Mouse (Mus musculus) embryonic facial prominence, embryonic 10.5 days (tissue): ENCODE results near the gene Amhr2. TPM values are rescaled to one million over a fixed set of nuclear protein-coding genes. Genes with fewer than 3 reads are reported as not detected.

Experiments used
- DNase-seq: peaks from one replicate; pipeline ENCODE4 v3.0.0-alpha.2; 2017; ENCODE audit warnings: low spot score
- H3K27ac ChIP-seq: fragments of 300-500 bp; sonication (generic); replicated peaks from 2 replicates; pipeline ENCODE4 v1.5.1; 2016; ENCODE audit warnings: mild to moderate bottlenecking
- H3K27me3 ChIP-seq: fragments of 300-500 bp; sonication (generic); replicated peaks from 2 replicates; pipeline ENCODE4 v1.6.1; 2016; ENCODE audit warnings: low read depth, mild to moderate bottlenecking; ENCODE audit not compliant: poor library complexity, severe bottlenecking
- H3K36me3 ChIP-seq: fragments of 300-500 bp; sonication (generic); replicated peaks from 2 replicates; pipeline ENCODE4 v1.6.1; 2016; ENCODE audit warnings: mild to moderate bottlenecking, moderate library complexity
- H3K4me1 ChIP-seq: fragments of 300-500 bp; sonication (generic); 2 replicates; pipeline ENCODE4 v1.6.1; 2016
- H3K4me3 ChIP-seq: fragments of 300-500 bp; sonication (generic); 2 replicates; pipeline ENCODE4 v1.5.1; 2016; ENCODE audit warnings: mild to moderate bottlenecking, moderate library complexity
- H3K9me3 ChIP-seq: fragments of 300-500 bp; sonication (generic); 2 replicates; pipeline ENCODE4 v1.6.1; 2016; ENCODE audit warnings: mild to moderate bottlenecking
- WGBS: fragments of 180-500 bp; shearing (Covaris S2); methylation state at CpG from one replicate; pipeline ENCODE4 v1.1.7; 2016; 5-methylcytosine and 5-hydroxymethylcytosine counted together
- polyA plus RNA-seq: library from polyadenylated mRNA; unstranded; fragments of >200 nt; fragmentation: Nextera tagmentation; extraction: Ambion mirVana; gene quantifications from 2 replicates; pipeline ENCODE4 v1.2.1, GENCODE M21; 2016

Amhr2 gene
- polyA plus RNA-seq, 1 experiment from 2014 or later: 0.20 TPM

DNA sequence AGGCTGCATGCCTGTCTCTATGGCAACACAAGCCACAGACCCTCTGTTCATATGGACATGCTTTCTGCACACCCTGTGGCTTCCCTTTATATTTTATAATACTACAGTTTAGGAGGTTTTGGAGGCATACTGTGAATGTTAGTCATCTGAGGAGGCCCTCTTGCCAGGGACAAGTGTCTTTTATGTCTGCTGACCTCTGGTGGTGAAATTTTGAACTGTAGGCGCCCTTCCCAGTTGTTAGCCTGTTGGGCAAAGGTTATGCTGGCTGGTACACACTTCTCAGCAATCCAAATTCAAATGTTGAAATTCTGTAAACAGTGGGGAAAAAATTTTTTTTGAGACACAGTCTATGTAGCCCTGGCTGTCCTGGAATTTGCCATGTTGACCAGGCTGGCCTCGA lies 2.7 kb upstream of the Amhr2 start:
- H3K27me3 ChIP-seq: no peaks in the 10 kb centered on the region
- H3K27ac ChIP-seq: no peak overlapping the region
- no peaks in the 10 kb centered on the region for H3K9me3 ChIP-seq
- 50% methylated on average over 2 of the region's 2 CpGs for WGBS
- no peak overlapping the region for H3K4me3 ChIP-seq
- peak; percentile 79 for DNase-seq
- peaks cover 4% of the 10 kb centered on the region for H3K4me1 ChIP-seq
- 0 out of 2 replicates have a peak, but pooled peaks cover 9% of the 10 kb centered on the region for H3K36me3 ChIP-seq

- H3K9me3 ChIP-seq: no peaks in the 10 kb centered on the region
- H3K27me3 ChIP-seq: no peaks in the 10 kb centered on the region
- H3K27ac ChIP-seq: 0 out of 2 replicates have a peak overlapping the region, but pooled peaks have one; percentile 10
- DNase-seq: no peak
- 57% methylated on average over 5 of the region's 6 CpGs for WGBS
- H3K4me3 ChIP-seq: no peak overlapping the region
- H3K4me1 ChIP-seq: peaks cover 9% of the 10 kb centered on the region
- no peaks in the 10 kb centered on the region for H3K36me3 ChIP-seq
Observed at GRCm38 (mm10) chr15:102446448-102446847, 1.3 kb downstream of the Amhr2 start.

DNA sequence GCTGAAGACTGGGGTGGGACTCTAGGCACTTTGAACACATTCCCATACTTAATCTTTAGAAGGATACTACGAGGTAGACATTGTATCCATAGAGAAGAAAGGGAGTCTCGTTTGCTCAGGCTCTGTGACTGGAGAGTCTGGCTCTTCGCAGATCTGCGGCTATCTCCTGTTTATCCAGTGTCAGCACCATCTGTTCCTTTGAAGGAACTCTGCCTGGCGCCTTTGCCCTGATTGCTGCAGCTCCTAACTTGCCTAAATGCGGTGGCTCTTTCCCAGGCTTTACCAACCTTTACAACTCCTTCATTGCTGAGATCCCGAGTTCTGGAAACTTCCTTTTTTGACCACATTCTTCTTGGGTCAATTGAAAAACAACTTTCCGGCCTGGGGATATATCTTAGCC lies 4.2 kb downstream of the Amhr2 start:
- H3K27ac ChIP-seq: no peak overlapping the region
- H3K4me1 ChIP-seq: peaks cover 9% of the 10 kb centered on the region
- no peak overlapping the region for H3K4me3 ChIP-seq
- DNase-seq: no peak
- H3K9me3 ChIP-seq: no peaks in the 10 kb centered on the region
- H3K27me3 ChIP-seq: no peaks in the 10 kb centered on the region
- WGBS: 70% methylated on average over 8 of the region's 8 CpGs
- H3K36me3 ChIP-seq: no peaks in the 10 kb centered on the region

DNA sequence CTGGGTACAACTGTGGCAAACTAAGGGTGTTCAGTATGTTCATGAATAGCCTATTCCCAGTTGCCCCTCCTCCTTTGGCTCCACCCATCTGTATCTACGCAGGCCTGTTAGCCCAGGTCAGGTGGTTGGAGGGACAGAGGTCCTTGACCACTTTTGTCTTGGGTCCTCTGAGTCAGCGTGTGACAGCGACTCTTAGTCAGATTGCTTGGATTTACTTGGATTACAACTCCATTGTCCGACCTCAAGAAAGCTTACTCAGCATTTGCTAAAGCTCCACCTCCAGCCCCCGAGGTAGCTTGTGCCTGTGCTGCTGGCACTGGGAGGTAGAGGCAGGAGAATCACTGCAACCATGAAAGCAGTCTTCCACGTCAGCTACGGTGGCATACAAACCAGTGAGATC lies 5.8 kb downstream of the Amhr2 start:
- H3K4me3 ChIP-seq: peak overlapping the region; percentile 18; the same call in 1 of the 2 replicates
- H3K27me3 ChIP-seq: no peaks in the 10 kb centered on the region
- H3K27ac ChIP-seq: no peak overlapping the region
- no peaks in the 10 kb centered on the region for H3K9me3 ChIP-seq
- no peak for DNase-seq
- 31% methylated on average over 7 of the region's 7 CpGs for WGBS
- H3K36me3 ChIP-seq: no peaks in the 10 kb centered on the region
- H3K4me1 ChIP-seq: peaks cover 9% of the 10 kb centered on the region

DNA sequence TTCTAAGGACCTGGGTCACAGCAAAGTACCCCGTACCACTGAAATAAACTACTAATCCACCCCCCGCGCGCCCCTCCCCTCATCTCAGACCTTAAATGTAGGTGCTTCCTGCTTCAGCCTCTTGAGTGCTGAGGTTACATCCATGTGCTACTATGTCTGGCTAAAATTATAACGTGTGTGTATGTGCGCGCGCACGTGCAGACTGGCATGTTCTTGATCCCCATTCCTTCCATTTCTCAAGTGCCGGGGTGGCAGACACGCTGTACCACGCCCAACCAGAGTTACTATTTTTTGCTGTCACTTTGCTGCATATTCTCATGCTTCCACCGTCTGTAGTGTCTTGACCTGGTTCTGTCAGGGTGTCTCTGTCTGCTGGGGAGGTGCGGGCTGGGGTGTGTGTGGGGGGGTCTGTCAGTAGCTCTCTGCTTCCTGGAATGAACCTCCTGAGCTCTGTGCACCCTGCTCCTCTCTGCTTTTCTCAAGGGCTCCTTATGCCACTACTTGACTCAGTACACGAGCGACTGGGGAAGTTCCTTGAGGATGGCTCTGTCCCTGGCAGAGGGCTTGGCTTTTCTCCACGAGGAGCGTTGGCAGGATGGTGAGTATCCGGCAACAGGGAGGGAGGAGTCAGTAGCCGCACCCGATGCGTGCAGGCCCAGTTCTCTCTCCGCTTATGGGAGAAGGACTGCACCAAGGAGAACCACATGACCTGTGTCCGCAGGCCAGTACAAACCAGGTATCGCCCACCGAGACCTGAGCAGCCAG lies 6.7 kb downstream of the Amhr2 start:
- Histone ChIP-seq H3K9me3 (no peaks in the 10 kb centered on the region), H3K27ac (no peak overlapping the region), H3K4me1 (0 out of 2 replicates have a peak, but pooled peaks cover 5% of the 10 kb centered on the region), H3K27me3 (no peaks in the 10 kb centered on the region), H3K4me3 (no peak overlapping the region), H3K36me3 (no peaks in the 10 kb centered on the region)
- DNase-seq: no peak
- 83% methylated on average over 26 of the region's 26 CpGs for WGBS

DNA sequence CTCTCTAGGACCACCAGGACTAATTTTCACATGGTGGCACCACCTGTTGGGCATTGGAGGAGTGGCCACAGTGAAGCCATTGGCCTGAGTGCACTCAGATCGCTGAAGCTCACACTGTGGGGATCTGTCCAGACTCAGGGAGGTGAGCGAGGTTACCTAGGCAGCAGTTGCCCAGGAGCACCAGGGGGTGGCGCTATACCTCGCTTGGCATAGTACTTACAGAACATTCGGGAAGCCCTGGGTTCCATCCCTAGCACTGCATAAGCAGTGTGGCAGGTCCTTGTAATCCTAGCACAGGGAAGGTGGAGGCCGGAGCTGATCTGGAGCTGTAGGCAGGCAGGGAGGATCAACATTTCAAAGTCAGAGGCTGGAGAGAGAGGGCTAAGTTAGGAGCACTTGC lies 10.8 kb downstream of the Amhr2 start:
- Histone ChIP-seq H3K4me1 (peaks cover 21% of the 10 kb centered on the region), H3K9me3 (no peaks in the 10 kb centered on the region), H3K27ac (no peak overlapping the region), H3K27me3 (no peaks in the 10 kb centered on the region), H3K4me3 (no peak overlapping the region), H3K36me3 (no peaks in the 10 kb centered on the region)
- no peak for DNase-seq
- 34% methylated on average over 6 of the region's 6 CpGs for WGBS

DNA sequence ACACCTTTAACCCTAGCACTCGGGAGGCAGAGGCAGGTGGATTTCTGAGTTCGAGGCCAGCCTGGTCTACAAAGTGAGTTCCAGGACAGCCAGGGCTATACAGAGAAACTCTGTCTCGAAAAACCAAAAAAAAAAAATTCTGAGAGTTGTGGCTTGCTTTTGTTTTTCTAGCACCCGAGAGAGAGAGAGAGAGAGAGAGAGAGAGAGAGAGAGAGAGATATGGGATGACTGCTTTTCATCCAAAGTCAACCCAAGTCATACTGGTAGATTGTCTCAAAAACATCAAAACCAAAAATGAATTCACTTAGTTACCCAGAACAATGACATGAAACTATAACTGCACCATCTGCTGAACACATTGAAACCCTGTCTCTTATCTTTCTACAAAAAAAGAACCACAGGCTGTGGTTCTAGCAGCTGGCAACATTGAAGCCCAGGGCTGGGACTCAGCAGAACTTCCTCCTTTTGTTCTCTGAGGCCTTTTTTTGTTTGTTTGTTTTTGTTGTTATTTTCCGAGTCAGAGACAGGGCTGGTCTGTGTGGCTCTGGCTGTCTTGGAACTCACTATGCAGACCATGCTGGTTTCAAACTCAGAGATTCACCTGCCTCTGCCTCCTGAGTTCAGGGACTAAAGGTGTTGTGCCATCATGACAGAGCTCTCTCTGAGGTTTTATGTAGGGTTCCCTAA lies 13.0 kb downstream of the Amhr2 start:
- Histone ChIP-seq H3K9me3 (no peaks in the 10 kb centered on the region), H3K27ac (peak overlapping the region; percentile 0; the same call in 1 of the 2 replicates), H3K36me3 (peaks cover 6% of the 10 kb centered on the region), H3K27me3 (no peaks in the 10 kb centered on the region), H3K4me1 (peaks cover 19% of the 10 kb centered on the region), H3K4me3 (peak overlapping the region; percentile 57)
- DNase-seq: no peak
- WGBS: 75% methylated on average over 5 of the region's 5 CpGs

DNA sequence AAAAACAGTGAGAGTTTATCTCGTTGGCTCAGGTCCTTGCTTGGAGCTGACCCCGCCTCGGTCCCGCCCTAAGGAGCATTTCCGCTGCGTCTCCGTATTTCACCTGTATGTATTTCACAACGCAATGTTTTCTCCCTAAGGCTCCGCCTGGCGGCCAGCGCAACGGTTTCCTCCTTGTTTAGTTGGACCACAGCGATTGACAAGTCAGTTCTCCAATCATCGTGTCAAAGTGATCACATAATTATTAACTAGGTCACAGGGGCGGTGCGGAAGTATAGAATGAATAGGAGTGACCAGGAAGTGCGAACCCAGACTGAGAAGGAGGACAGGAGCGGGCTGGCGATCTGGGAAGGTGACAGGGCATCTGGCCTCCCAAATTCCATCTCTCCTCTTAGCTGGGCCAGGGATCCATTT lies 13.7 kb downstream of the Amhr2 start, which contains the start of gene Prr13:
TSS of gene Prr13 (plus strand) at position 125 of the 414 bp plus-strand sequence.
- peak within 1 kb of the TSS; percentile 57 for H3K4me3 ChIP-seq
- peaks cover 12% of the 10 kb centered on the region for H3K36me3 ChIP-seq
- peak within 1 kb of the TSS; percentile 60 for H3K27ac ChIP-seq
- WGBS: under 1% methylated on average over 19 of the region's 19 CpGs
- no peaks in the 10 kb centered on the region for H3K9me3 ChIP-seq
- DNase-seq: peak; percentile 89
- H3K27me3 ChIP-seq: no peaks in the 10 kb centered on the region
- peaks cover 19% of the 10 kb centered on the region for H3K4me1 ChIP-seq

DNA sequence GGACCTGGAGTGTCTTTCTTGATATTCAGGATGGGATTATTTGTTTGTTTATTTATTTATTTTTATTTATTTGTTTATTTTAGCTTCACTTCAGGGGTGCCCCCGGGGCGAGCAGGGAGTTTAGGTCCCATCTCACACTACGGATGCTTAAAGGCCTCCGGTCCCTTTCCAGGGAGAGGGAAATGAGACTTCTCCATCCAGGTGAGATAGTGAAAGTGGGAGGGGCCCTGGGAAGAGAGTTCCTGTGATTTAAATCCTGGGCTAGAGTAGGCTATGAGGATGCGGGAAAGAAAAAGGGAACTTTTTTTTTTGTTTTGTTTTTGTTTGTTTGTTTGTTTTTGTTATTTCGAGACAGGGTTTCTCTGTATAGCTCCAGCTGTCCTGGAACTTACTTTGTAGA lies 14.2 kb downstream of the Amhr2 start:
- WGBS: 34% methylated on average over 6 of the region's 6 CpGs
- Histone ChIP-seq H3K4me3 (peak overlapping the region; percentile 57), H3K27me3 (no peaks in the 10 kb centered on the region), H3K4me1 (peaks cover 19% of the 10 kb centered on the region), H3K36me3 (peaks cover 12% of the 10 kb centered on the region), H3K9me3 (no peaks in the 10 kb centered on the region), H3K27ac (peak overlapping the region; percentile 60)
- no peak for DNase-seq

GRCm38 (mm10) chr15:102459847-102460246 lies 14.7 kb downstream of the Amhr2 start:
- 71% methylated on average over 5 of the region's 5 CpGs for WGBS

GRCm38 (mm10) chr15:102460409-102460808 lies 15.2 kb downstream of the Amhr2 start:
- Histone ChIP-seq H3K36me3 (peaks cover 12% of the 10 kb centered on the region), H3K9me3 (no peaks in the 10 kb centered on the region), H3K4me1 (peaks cover 19% of the 10 kb centered on the region), H3K4me3 (peak overlapping the region; percentile 23; the same call in 1 of the 2 replicates), H3K27me3 (no peaks in the 10 kb centered on the region), H3K27ac (no peak overlapping the region)
- DNase-seq: no peak
- 81% methylated on average over 12 of the region's 12 CpGs for WGBS

More at GRCm38 (mm10) chr15:102459847-102460246, 14.7 kb downstream of the Amhr2 start:
- Histone ChIP-seq H3K36me3 (peaks cover 12% of the 10 kb centered on the region), H3K27ac (no peak overlapping the region), H3K4me3 (peak overlapping the region; percentile 57), H3K4me1 (peaks cover 19% of the 10 kb centered on the region), H3K27me3 (no peaks in the 10 kb centered on the region), H3K9me3 (no peaks in the 10 kb centered on the region)
- no peak for DNase-seq

GRCm38 (mm10) chr15:102460971-102461370 lies 15.8 kb downstream of the Amhr2 start:
- peak overlapping the region; percentile 23; the same call in 1 of the 2 replicates for H3K4me3 ChIP-seq
- H3K9me3 ChIP-seq: no peaks in the 10 kb centered on the region
- peaks cover 19% of the 10 kb centered on the region for H3K4me1 ChIP-seq
- no peak overlapping the region; the same call in 1 of the 2 replicates for H3K27ac ChIP-seq
- H3K27me3 ChIP-seq: no peaks in the 10 kb centered on the region
- DNase-seq: no peak
- 75% methylated on average over 4 of the region's 4 CpGs for WGBS
- H3K36me3 ChIP-seq: peaks cover 12% of the 10 kb centered on the region
